Comparison of ENCODE assay signal across 17 mouse cellular contexts in genomic region chr6:37322088-37322487, GRCm38 (mm10). TPM values are rescaled to one million over a fixed set of nuclear protein-coding genes. Genes with fewer than 3 reads are reported as not detected.
DNase-seq lines count a peak whose midpoint lies in the region; ATAC-seq lines count a peak whose summit lies in the region.
"Had no signal": no experiment of that assay in that cellular context is flagged by ENCODE, and none has a peak within 500 bp of the region (broad histone marks: within the 10 kb centered on the region; RNA-seq: fewer than 3 reads in every experiment).

No protein-coding gene starts in this region.

- DNase-seq in frontal cortex, postnatal 10 days (ENCODE audit: low spot score in 2 of 2), result no peak
- DNase-seq in adipocyte (ENCODE audit: low spot score), result peak; percentile 16
- DNase-seq in layer of hippocampus, adult 9-11 months, result peak; percentile 89
- peak; percentile 48 to 65 for DNase-seq in right cerebral cortex, adult 2 months (ENCODE audit: low spot score in 2 of 2)
- no peak for DNase-seq in gastrocnemius, postnatal 25 days
- DNase-seq in gastrocnemius, postnatal 10 days, result no peak
- DNase-seq: cerebellum, adult 11 months; kidney, adult 8-10 months; kidney, postnatal 4 days; midbrain, embryonic 14.5 days had no signal

- no peak overlapping the region for H3K4me2 ChIP-seq in intestine, embryonic 16.5 days (ENCODE audit: low read depth, low read length)
- H3K4me2 ChIP-seq: embryonic facial prominence, embryonic 12.5 days; limb, embryonic 13.5 days; liver, embryonic 15.5 days had no signal

- H3K4me3 ChIP-seq in intestine, embryonic 16.5 days (ENCODE audit: low read length), result no peak overlapping the region
- H3K4me3 ChIP-seq: embryonic facial prominence, embryonic 12.5 days; limb, embryonic 13.5 days; liver, embryonic 15.5 days had no signal

- H3K9ac ChIP-seq in intestine, embryonic 16.5 days (ENCODE audit: low read depth, low read length), result no peak overlapping the region
- H3K9ac ChIP-seq: embryonic facial prominence, embryonic 12.5 days; limb, embryonic 13.5 days; liver, embryonic 15.5 days had no signal

- H3K9me3 ChIP-seq in intestine, embryonic 16.5 days (ENCODE audit: control insufficient read depth, low read length), result no peaks in the 10 kb centered on the region
- H3K9me3 ChIP-seq: embryonic facial prominence, embryonic 12.5 days; limb, embryonic 13.5 days; liver, embryonic 15.5 days had no signal

- H3K27me3 ChIP-seq in intestine, embryonic 16.5 days (replicated peaks; ENCODE audit: control insufficient read depth, insufficient read depth, low read length), result no peaks in the 10 kb centered on the region
- H3K27me3 ChIP-seq: embryonic facial prominence, embryonic 12.5 days; limb, embryonic 13.5 days; liver, embryonic 15.5 days had no signal

- H3K36me3 ChIP-seq in intestine, embryonic 16.5 days (ENCODE audit: control insufficient read depth, insufficient read depth, low read length), result no peaks in the 10 kb centered on the region
- H3K36me3 ChIP-seq: embryonic facial prominence, embryonic 12.5 days; limb, embryonic 13.5 days; liver, embryonic 15.5 days had no signal

- H3K27ac ChIP-seq in intestine, embryonic 16.5 days (ENCODE audit: low read length), result no peak overlapping the region
- H3K27ac ChIP-seq: embryonic facial prominence, embryonic 12.5 days; limb, embryonic 13.5 days; liver, embryonic 15.5 days had no signal

- H3K4me1 ChIP-seq in intestine, embryonic 16.5 days (ENCODE audit: control insufficient read depth, insufficient read depth, low read length), result peaks cover 6% of the 10 kb centered on the region
- H3K4me1 ChIP-seq: liver, embryonic 15.5 days had no signal

- 87% methylated on average over 9 of the region's 9 CpGs for WGBS in intestine, embryonic 16.5 days

- ATAC-seq in frontal cortex, adult (ENCODE audit: low TSS enrichment), result peak; percentile 92
- no peak for ATAC-seq in intestine, embryonic 16.5 days
- ATAC-seq: hindbrain, embryonic 16.5 days; Patski had no signal

RNA-seq across cellular contexts. Expression of gene Dgki, which starts 22.1 kb away (rescaled TPM):
- total RNA-seq in gastrocnemius, postnatal 25 days (2021), result under 1 TPM; 0.13 to 0.15 TPM
- total RNA-seq in gastrocnemius, postnatal 10 days (2021), result 1 to 10 TPM in 1 of 2 experiments, under 1 TPM in 1; 0.61 to 1.7 TPM
- polyA plus RNA-seq in intestine, embryonic 16.5 days (2015; fragmentation: Nextera tagmentation; extraction: Ambion mirVana), result 0.37 and 0.38 TPM in 2 replicates

Comparison
In these comparisons a context has a peak if more than half of its experiments do, and no peak if none do; other contexts are left out.
1. DNase-seq: peak in adipocyte (single experiment), layer of hippocampus, adult 9-11 months (single experiment) and right cerebral cortex, adult 2 months (2 of 2); none in frontal cortex, postnatal 10 days (0 of 2), gastrocnemius, postnatal 25 days (single experiment) and gastrocnemius, postnatal 10 days (single experiment).